Mouse (Mus musculus): ENCODE data around the gene Hoxd4. TPM values are rescaled to one million over a fixed set of nuclear protein-coding genes. Genes with fewer than 3 reads are reported as not detected.

Hoxd4 gene
- polyA plus RNA-seq, 1 experiment = 5.5 TPM

DNA sequence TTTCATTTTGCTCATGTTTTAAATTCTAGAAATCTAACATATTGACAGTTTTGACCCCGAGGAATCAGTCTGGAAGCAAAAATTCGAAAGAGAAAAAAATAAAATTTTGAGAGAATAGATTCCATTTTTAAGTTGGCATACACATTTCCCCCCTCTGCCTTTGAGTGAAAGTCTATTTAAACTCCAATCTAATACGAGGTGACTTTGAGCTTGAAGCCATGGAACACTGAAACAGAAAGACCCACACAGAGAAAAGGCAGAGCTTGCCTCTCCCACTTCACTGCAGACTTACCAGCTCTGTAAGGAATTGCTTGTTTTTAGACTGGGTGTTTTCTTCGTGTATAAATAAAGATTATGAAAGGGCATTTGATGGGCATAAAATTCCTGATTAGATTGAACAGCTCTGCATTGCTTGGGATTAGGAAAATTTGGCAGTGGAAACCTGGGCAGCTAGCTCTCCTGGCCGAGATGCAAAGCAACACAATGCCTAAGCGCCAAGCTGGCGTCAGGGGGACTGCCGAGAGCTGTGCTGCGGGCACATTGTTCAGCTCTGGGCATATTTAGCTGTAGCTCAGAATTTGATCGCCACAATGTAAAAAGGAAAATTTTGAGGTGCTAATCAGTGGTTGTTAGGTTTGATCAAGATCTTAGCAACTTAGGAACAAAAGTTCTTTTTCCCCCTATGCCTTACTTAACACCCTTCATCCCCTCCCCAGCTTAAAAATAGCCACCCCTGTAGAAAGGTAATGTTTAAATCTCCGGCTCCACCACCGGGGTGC lies 22.7 kb upstream of the Hoxd4 start:
- no peak for TF ChIP-seq POLR2A (IDR thresholded peaks at IDR 0.05; ENCODE audit: borderline replicate concordance, extremely low read depth, insufficient read depth, insufficient read length, poor library complexity, severe bottlenecking)
- no peak for TF ChIP-seq CTCF (IDR thresholded peaks at IDR 0.05; ENCODE audit: borderline replicate concordance, extremely low read depth, insufficient read depth, insufficient read length)
- no peak for DNase-seq (ENCODE audit: low read depth)

- no peak for TF ChIP-seq CTCF (IDR thresholded peaks at IDR 0.05; ENCODE audit: borderline replicate concordance, extremely low read depth, insufficient read depth, insufficient read length)
- no peak for TF ChIP-seq POLR2A (IDR thresholded peaks at IDR 0.05; ENCODE audit: borderline replicate concordance, extremely low read depth, insufficient read depth, insufficient read length, poor library complexity, severe bottlenecking)
- no peak for DNase-seq (ENCODE audit: low read depth)
Observed at GRCm38 (mm10) chr2:74689574-74690337, 22.0 kb upstream of the Hoxd4 start.

GRCm38 (mm10) chr2:74690338-74690716 lies 21.4 kb upstream of the Hoxd4 start:
- no peak for TF ChIP-seq CTCF (IDR thresholded peaks at IDR 0.05; ENCODE audit: borderline replicate concordance, extremely low read depth, insufficient read depth, insufficient read length)
- no peak for TF ChIP-seq POLR2A (IDR thresholded peaks at IDR 0.05; ENCODE audit: borderline replicate concordance, extremely low read depth, insufficient read depth, insufficient read length, poor library complexity, severe bottlenecking)
- DNase-seq (ENCODE audit: low read depth) = no peak

DNA sequence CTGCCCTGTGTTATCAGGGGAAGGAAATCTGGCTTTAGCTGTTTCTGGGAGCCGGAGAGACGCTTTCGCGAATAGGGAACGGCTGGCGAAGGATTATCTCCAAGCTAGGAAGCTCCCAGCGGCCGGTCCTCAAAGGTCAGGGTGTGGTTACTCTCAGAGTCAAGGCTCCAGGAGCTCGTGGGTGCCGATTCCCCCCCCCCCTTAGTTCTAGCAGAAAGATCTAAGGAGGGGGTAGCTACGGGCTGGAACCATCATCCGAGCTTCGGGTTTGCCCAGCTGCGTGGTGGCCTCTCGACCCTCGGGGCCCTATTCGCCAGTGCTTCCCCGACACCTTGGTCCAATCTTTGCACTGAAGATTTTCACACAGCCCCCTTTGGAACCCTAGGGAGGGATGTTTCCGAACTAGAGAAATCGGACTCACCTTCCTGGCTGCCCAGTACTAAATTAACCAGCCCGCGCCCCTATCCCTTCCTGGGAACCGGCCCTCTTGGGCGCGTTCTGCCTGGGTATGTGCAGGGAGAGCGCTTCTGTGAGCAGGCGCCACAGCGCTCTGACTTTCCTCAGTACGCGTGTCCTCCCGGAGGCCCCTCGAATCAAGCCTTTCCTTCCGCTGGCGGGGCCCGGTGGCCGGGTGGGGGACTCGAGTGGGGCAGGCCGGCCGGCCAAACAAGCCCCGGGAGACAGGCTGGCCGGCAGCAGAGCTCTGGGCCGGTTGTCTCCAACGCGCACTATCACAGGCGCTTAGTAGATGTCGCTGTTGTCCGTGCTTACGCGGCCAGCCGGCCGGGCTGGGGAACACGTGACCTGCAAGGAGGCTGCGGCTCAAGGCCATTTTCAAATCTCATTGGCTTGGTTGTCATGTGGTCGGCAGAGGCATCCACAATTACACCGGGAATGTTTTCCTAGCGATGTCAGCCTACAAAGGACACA lies 20.4 kb upstream of the Hoxd4 start, which contains the start of gene Hoxd10:
Hoxd10 (plus strand) TSS at position 903 of the 930 bp plus-strand sequence.
- peak; percentile 77 for DNase-seq (ENCODE audit: low read depth)
- TF ChIP-seq POLR2A (IDR thresholded peaks at IDR 0.05; ENCODE audit: borderline replicate concordance, extremely low read depth, insufficient read depth, insufficient read length, poor library complexity, severe bottlenecking) (no peak), CTCF (IDR thresholded peaks at IDR 0.05; ENCODE audit: borderline replicate concordance, extremely low read depth, insufficient read depth, insufficient read length) (peak; percentile 46)

DNA sequence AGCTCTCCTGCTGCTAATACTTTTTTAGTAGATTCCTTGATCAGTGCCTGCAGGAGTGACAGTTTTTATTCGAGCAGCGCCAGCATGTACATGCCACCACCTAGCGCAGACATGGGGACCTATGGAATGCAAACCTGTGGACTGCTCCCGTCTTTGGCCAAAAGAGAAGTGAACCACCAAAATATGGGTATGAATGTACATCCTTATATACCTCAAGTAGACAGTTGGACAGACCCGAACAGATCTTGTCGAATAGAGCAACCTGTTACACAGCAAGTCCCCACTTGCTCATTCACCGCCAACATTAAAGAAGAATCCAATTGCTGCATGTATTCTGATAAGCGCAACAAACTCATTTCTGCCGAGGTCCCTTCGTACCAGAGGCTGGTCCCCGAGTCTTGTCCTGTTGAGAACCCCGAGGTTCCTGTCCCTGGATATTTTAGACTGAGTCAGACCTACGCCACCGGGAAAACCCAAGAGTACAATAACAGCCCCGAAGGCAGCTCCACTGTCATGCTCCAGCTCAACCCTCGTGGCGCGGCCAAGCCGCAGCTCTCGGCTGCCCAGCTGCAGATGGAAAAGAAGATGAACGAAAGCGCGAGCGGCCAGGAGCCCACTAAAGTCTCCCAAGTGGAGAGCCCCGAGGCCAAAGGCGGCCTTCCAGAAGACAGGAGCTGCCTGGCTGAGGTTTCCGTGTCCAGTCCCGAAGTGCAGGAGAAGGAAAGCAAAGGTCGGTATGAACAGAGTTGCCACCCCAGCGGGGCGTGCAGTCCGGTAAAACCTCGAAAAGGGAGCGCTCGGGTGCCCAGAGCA lies 19.5 kb upstream of the Hoxd4 start:
- TF ChIP-seq POLR2A (IDR thresholded peaks at IDR 0.05; ENCODE audit: borderline replicate concordance, extremely low read depth, insufficient read depth, insufficient read length, poor library complexity, severe bottlenecking) = no peak
- TF ChIP-seq CTCF (IDR thresholded peaks at IDR 0.05; ENCODE audit: borderline replicate concordance, extremely low read depth, insufficient read depth, insufficient read length) = no peak
- no peak for DNase-seq (ENCODE audit: low read depth)

GRCm38 (mm10) chr2:74692808-74693431 lies 18.8 kb upstream of the Hoxd4 start:
- no peak for DNase-seq (ENCODE audit: low read depth)
- TF ChIP-seq POLR2A (IDR thresholded peaks at IDR 0.05; ENCODE audit: borderline replicate concordance, extremely low read depth, insufficient read depth, insufficient read length, poor library complexity, severe bottlenecking) (no peak), CTCF (IDR thresholded peaks at IDR 0.05; ENCODE audit: borderline replicate concordance, extremely low read depth, insufficient read depth, insufficient read length) (no peak)

GRCm38 (mm10) chr2:74693432-74693827 lies 18.3 kb upstream of the Hoxd4 start:
- no peak for DNase-seq (ENCODE audit: low read depth)
- no peak for TF ChIP-seq CTCF (IDR thresholded peaks at IDR 0.05; ENCODE audit: borderline replicate concordance, extremely low read depth, insufficient read depth, insufficient read length)
- TF ChIP-seq POLR2A (IDR thresholded peaks at IDR 0.05; ENCODE audit: borderline replicate concordance, extremely low read depth, insufficient read depth, insufficient read length, poor library complexity, severe bottlenecking) = no peak

GRCm38 (mm10) chr2:74694066-74694465 lies 17.7 kb upstream of the Hoxd4 start:
- no peak for TF ChIP-seq POLR2A (IDR thresholded peaks at IDR 0.05; ENCODE audit: borderline replicate concordance, extremely low read depth, insufficient read depth, insufficient read length, poor library complexity, severe bottlenecking)
- TF ChIP-seq CTCF (IDR thresholded peaks at IDR 0.05; ENCODE audit: borderline replicate concordance, extremely low read depth, insufficient read depth, insufficient read length) = peak; percentile 36; the same call in 1 of the 2 replicates
- DNase-seq (ENCODE audit: low read depth) = no peak

GRCm38 (mm10) chr2:74695383-74695782 lies 16.3 kb upstream of the Hoxd4 start:
- DNase-seq (ENCODE audit: low read depth) = no peak
- TF ChIP-seq CTCF (IDR thresholded peaks at IDR 0.05; ENCODE audit: borderline replicate concordance, extremely low read depth, insufficient read depth, insufficient read length) = no peak
- no peak for TF ChIP-seq POLR2A (IDR thresholded peaks at IDR 0.05; ENCODE audit: borderline replicate concordance, extremely low read depth, insufficient read depth, insufficient read length, poor library complexity, severe bottlenecking)

Measured in brain, embryonic 14.5 days (tissue).